Mouse (Mus musculus) splenic B cell, adult 2 months (primary cell): ENCODE results near the gene Csk.

ENCODE experiments used
- DNase-seq: peaks from one replicate; pipeline ENCODE4 v3.0.0-alpha.2; 2011; ENCODE audit warnings: low read depth, low spot score
- H3K27me3 ChIP-seq: 2 replicates; pipeline ENCODE4 v1.6.1; 2012; ENCODE audit warnings: mild to moderate bottlenecking, low read length, moderate library complexity, mixed read lengths; ENCODE audit not compliant: control insufficient read depth, poor library complexity, insufficient read depth, severe bottlenecking
- H3K36me3 ChIP-seq: 2 replicates; pipeline ENCODE4 v1.6.1; 2012; ENCODE audit warnings: mild to moderate bottlenecking, low read length, moderate library complexity, mixed read lengths; ENCODE audit not compliant: control insufficient read depth, poor library complexity, insufficient read depth, severe bottlenecking

The Csk gene

DNA sequence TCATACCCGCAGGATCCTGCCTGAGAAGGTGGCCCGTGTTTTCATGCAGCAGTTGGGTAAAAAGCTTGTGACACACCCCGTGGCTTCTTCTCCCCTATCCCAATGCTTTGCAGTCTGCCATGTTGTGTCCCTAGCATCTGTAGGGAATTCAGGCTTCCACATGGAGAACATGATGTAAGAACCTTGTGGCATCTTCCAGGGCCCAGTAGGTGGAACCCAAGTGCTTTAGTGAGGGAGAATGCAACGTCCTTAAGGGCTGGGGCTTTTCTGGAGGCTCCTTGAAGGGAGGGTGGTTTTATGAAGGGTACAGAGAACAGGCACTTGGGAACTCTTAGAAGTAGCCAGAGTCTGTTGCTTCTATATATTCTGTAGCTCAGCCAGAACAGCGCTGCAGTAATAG lies 62.7 kb downstream of the Csk start:
- Histone ChIP-seq H3K36me3 (peaks cover 12% of the 10 kb centered on the region), H3K27me3 (no peaks in the 10 kb centered on the region; the same call in 1 of the 2 replicates)
- no peak for DNase-seq

DNA sequence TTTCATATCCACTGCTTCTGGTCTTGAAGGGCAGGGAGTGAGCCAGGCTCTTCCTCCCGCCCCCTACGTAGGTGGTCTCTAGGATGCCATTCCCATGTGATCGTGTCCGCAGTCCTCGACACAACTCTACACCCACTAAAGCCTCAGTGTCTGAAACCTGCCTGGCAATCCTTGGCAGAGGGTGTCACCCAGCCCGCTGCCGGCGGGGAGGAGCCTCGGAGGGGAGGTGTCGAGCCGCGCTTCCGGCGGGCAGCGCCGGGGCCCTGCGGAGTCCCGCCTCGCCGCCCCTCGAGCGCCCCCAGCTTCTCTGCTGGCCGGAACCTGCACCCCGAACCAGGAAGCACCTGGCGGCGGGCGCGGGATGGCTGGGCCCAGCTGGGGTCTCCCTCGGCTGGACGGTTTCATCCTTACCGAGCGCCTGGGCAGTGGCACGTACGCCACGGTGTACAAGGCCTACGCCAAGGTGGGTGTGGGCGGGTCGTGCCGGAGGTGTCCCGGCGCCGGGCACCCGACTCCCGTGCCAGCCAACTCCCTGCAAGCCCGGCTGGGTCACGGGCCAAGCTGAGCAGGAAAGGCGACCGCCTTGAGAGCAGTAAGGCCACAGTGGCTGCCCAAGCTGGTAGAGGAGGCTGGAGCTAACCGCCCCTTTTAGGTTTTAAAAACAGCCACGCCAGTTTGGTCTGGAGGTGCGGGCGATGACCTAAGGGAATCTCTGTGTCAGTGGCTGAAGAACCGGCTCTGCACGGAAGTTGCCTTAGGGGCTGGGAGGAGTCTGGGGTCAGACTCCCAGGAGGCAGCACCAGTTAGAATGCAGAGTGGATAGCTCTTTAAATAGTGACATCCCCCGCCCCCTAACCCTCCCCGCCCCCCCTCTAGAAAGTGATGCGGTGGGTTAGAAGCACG lies 64.0 kb downstream of the Csk start, which contains the start of gene Ulk3:
TSS of gene Ulk3 (plus strand) at position 229 of the 903 bp plus-strand sequence.
- Histone ChIP-seq H3K27me3 (no peaks in the 10 kb centered on the region; the same call in 1 of the 2 replicates), H3K36me3 (peaks cover 11% of the 10 kb centered on the region)
- DNase-seq: peak; percentile 82

GRCm38 (mm10) chr9:57584991-57585390 lies 68.4 kb downstream of the Csk start:
- H3K36me3 ChIP-seq: peaks cover 16% of the 10 kb centered on the region
- no peaks in the 10 kb centered on the region for H3K27me3 ChIP-seq
- DNase-seq: no peak

GRCm38 (mm10) chr9:57577144-57577849 lies 76.1 kb downstream of the Csk start:
- DNase-seq: no peak
- Histone ChIP-seq H3K27me3 (no peaks in the 10 kb centered on the region), H3K36me3 (peaks cover 7% of the 10 kb centered on the region)
